Mouse (Mus musculus) cerebellum, postnatal 25 days (tissue): ENCODE results near the gene Paqr8.

Experiments used
- DNase-seq, 2 experiments: peaks; one replicate each; pipeline ENCODE4 v3.0.0; 2021; ENCODE audit warnings: mixed read lengths in 2 of 2

Paqr8 gene

GRCm38 (mm10) chr1:20890404-20890921, at the start of gene Paqr8:
Gene Paqr8, plus strand, starts transcription at chr1:20890606.
- DNase-seq, result peak; percentile 91 to 93

DNA sequence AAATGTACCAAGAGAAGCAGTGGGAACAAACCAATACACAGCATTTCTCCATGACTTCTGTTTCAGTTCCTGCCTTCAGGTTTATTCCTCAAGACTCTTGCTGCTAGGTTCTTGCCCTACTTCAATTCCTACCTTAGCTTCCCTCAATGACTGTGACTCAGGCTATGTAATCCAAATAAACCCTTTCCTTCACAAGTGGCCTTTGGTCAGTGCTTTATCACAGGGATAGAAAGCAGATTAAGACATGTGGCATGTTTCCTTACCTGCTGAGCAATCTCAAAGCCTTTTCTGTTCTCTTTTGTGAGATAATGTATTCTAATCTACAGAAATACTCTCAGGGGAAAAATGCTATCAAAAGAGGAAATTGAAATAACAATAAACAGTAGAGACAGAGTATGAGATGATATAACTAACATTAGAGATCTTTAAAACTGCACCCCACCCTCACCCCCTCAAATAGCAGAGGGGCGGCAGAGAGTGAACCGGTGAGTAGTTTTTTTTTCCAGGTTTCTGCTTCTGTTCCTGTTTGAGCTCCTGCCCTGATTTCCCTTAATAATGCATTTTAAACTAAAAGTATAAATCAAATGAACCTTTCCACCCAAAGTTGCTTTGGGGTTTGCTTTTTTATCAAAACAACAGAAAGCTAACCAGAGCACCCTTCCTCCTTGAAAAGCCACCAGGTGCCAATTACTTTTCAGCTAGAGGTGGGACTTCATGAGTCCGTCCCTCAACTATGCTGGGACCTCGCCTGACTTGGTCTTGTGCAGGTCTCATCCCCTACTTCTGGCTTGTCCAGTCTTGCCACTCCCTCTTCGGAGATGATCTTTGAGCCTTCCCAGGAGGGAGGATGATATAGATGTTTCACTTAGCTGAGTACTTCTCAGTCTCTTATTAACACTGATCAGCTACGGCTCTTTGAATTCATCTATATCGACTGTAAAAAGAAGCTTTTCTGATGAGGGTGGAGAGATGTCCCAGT, 33.2 kb upstream of the Paqr8 start:
- DNase-seq, result no peak

GRCm38 (mm10) chr1:20860775-20861174, 29.6 kb upstream of the Paqr8 start:
- DNase-seq, result no peak

DNA sequence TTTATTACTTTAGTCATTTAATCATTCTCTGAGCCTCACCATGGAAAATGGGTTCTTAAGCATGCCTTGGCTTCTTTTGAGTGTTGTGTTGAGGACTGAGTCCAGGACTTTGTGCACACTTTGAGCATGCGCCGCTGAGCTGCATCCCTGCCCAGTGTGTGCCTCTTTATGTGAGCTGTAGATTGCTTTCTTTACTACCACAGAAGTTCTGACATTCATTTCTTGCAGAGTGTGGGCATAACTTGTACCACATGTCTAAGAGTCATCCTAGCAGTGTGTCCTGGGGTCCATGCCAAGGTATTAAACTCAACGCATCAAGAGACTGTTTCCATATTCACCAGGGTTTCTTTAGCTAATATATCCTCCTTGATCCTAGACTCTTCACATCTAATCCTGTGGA, 28.5 kb upstream of the Paqr8 start:
- no peak for DNase-seq

DNA sequence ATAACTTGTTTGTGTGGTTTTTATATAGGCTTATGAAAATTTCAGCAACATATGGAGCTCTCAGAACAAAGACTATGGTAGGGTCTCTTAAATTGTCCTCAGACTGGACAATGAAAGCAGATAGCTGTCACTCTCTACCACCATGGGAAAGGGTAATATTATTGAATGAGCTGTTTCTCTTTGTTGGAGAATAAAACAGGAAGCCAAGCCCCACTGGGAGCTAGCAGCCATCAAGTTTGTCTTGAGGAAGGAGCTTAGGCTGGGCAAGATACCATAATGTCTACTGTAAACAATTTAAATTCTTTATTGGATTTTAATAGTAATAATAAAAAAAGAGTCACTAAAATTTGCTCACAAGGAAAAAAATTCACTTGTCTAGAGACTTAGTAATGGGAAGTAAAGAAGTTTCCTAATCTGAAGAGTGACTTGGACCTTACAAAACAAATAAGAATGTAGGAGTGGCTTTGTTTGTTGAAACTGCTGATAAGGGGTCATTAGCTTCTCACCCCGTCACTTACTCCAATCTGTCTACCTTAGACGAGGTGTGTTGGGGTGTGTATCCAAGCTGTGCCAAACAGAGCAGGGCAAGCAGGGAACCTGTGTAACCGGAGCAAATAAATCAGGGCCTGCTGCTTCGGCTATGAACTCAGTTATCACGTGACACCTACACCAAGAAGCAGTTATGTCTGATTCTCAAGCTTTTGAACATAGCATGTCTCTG, 26.8 kb upstream of the Paqr8 start:
- DNase-seq, result no peak

GRCm38 (mm10) chr1:20867241-20867902, 23.0 kb upstream of the Paqr8 start:
- DNase-seq, result peak; percentile 27 to 50

- no peak for DNase-seq
Measured at GRCm38 (mm10) chr1:20868036-20868435, 22.4 kb upstream of the Paqr8 start.

DNA sequence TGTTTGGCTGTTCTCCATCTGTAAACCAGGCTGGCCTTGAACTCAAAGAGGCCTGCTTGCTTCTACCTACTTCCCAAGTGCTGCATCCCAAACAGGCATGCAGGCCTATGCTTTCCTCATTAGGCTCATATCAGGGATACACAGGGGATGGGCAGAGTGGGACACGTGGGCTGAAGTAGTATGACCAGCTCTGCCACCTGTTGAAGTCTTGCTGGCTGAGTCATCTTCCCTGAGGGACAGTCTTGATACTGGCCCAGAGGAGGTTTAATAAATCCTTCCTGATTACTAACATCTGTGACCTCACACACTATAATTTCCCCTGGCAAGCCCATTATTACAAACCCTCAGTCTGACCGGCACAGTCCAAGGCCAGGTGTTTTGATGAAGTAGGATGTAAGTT, 19.5 kb upstream of the Paqr8 start:
- DNase-seq, result no peak

DNA sequence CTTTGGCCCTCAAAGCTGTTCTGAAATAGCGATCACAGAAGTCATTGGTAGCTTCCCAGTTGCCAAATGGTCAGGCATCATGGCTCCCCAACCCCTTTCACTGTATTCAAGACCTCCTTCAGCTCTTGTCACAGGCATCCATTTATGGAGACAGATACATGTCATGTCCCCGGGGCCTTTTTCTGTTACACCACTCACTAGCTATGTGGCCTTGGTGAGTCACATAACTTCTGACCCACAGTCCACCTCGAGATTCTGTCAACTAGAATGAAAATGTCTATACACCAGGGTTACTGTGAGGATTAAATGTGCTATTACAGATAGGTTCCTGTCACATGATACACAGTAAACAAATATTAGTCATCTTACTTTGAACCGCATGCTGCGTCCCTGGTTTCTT, 17.9 kb upstream of the Paqr8 start:
- DNase-seq, result no peak

DNA sequence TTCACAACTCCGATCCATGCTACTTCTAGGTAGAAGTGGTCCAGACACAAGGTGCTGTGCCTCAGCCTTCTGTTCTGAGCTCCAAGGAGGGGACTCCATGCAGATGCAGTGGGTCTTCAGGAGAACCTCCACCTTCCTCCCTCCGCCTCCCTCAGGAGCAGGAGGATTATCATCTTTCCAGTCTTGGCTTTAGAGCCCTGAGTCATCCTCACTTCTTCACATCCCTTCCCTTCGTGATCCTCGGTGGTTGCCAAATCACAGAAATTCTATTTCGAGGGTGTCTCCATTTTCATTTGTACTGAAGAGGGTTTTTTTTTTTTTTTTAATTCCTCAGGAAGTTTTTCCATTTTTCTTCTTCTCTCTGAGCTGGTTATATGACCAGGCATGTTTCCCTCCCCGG, 16.3 kb upstream of the Paqr8 start:
- no peak for DNase-seq

- no peak for DNase-seq
Measured at GRCm38 (mm10) chr1:20877355-20877754, 13.1 kb upstream of the Paqr8 start.

- DNase-seq, result no peak
Measured at GRCm38 (mm10) chr1:20879361-20879760, 11.0 kb upstream of the Paqr8 start.

GRCm38 (mm10) chr1:20883079-20883478, 7.3 kb upstream of the Paqr8 start:
- no peak for DNase-seq

DNA sequence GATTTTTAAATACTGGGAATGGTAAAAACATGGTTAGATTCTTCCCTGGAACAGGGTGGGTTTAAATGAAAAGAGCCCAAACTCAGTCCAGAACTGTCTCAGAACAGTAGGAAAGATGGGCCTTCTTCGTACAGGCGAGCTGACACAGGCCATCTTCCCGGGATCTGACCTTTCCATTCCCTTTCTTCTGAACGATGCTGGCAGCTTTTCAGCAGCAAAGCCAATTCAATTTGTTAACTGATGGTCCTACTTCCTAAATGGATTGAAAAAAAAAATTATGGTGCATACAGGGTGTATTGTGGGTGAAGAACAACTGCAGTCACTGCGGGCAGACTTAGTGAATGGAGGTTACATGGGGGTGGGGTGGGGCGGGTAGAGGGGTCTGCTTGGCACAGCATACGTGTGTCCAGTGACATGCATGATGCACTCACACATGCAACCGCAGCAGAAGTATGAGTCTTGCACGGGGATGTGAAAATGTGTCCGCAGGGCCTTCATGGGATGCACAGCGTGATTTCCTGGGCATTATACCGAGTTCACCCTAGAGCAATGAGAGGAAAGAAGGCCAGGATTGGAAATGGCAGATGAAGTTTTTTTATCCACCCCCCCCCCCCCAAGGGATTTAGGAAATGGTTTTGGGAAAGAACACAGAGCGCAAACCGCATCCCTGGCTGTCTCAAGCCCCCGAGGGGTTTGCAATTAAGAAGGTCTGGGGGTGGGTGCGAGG, 566 bp upstream of the Paqr8 start:
- peak in 1 of 2 experiments; percentile 36 for DNase-seq

DNA sequence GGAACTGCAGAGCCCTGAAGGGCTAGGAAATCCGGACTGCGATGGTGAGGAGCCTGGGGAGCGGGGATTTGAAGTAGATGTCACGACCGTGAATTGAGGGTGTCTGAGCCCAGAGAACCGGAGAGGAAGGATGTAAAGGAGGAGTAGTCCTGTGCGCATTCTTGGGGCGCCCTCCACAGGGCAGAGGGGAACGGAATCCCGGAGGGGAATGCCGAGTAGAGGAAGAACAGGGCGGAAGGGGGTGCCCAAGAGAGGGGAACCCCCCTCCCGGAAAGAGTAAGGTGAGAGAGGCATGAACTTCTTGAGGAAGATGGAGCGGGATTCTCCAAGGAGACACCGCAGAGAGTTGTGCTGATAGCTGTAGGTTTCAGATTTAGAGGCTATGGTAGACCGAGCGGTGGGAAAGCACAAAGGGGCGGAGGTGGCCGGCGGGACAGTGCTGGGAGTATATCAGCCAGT, 564 bp downstream of the Paqr8 start:
- DNase-seq, result peak; percentile 83 to 87

- peak; percentile 51 to 65 for DNase-seq
Measured at GRCm38 (mm10) chr1:20893059-20893458, 2.7 kb downstream of the Paqr8 start.

GRCm38 (mm10) chr1:20898391-20898790, 8.0 kb downstream of the Paqr8 start:
- no peak for DNase-seq

DNA sequence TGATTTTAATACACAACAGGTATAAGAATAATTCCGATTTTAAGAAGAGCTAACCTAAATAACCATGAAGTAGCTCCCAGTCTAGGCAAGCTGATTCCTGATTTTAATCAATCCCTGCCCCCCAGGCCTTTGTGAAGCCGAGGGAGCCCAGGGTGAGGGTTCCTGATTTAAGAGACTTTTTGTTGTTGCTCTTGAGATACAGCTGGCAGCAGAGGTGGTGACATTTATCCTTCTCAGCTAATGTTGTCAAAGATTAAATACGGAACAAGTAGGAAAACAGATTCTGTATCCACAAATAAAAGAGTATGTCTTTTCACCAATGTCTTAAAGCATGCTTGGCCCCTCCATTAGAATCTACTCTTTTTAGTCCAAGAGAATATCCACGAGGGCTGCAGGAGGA, 9.9 kb downstream of the Paqr8 start:
- DNase-seq, result no peak

DNA sequence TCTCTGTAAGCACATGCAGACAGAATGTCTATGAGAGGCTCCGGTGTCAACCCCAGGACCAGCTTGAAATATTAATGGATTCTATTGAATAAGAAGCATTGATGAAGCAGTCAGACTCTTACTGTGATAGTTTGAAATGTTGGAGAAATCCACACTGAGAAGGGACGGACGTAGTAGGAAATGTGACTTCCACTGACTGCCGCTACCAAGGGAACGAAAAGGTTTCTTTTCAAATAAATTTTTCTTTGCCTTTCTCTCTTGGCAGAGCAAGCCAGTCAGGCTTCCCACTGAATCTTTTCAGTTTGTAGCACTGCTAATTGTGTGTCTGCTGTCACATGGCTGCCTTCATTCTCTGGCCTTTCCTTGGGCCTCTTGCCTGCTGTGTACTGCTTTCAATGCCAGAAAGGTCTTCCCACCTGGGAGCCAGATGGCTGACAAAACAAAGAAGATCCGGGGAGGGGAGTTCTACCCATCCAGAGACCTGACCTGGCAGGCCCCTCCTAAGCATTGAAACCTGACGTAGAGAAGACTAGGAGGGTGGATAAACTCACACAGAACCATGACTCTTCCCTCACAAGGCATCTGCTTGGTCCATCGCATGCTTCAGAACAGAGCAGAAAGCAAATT, 15.2 kb downstream of the Paqr8 start:
- peak; percentile 83 for DNase-seq

DNA sequence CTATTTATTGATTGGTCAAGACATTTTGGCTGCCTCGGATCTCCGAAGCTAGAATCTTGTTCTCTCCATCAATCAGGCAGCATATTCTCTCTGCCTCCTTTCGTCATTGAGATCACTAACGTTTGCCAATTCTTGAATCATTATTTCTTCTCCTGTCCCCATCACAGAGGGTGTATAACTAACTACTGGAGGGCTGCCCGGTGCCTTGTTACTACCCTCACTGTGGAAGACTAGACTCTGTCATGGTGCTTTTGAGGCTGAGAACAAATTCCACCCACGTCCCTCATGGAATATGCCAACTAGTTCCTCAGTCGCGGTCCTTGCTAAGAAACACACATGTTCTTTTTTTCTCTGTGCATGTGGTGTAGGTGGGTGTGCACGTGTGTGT, 15.7 kb downstream of the Paqr8 start:
- peak in 1 of 2 experiments; percentile 56 for DNase-seq

DNA sequence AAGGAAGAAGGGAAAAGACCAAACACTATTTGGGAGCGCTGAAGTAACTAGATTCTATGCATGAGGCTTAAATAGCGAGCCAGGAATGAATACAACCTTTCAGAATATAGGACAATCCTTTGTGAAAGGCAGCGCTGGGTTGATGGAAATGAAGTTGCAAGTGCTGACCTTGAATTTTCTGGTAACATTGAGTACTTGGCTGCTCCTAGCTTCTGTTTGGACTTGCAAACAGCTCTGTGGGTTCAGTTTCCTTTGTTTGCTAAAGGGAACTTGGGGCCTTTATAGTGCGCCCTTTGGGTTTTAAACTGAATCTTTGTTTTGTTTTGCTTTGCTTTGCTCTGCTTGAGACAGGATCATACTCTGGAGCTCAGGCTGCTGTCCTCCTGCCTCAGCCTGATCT, 18.1 kb downstream of the Paqr8 start:
- no peak for DNase-seq

DNA sequence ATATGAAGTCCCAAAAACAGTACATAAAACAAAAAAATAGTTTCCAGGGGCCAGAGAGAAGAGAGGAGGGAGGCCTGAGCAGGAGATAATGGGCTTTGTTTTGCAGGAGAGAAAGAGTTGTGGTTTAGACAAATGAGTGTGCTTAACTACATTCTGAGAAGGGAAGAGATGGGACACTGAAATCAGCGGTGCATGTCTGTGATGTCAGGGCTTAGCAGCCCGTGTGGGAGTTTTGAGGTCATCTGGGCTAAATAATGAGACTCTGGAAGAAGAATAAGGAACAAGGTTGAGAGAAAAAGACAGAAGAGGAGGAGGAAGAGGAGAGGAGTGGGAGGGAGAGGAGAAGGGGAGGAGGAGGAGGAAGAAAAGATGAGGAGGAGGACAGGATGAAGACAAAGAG, 21.7 kb downstream of the Paqr8 start:
- DNase-seq, result no peak
